Mouse (Mus musculus): ENCODE data around the gene Tns1. TPM values are rescaled to one million over a fixed set of nuclear protein-coding genes. Genes with fewer than 3 reads are reported as not detected.

Gene Tns1
- total and polyA plus RNA-seq, 3 experiments = 0.11 TPM; not detected in 2

GRCm38 (mm10) chr1:74073791-74074190 lies 50.5 kb downstream of the Tns1 start:
- Histone ChIP-seq H3K79me2 (ENCODE audit: control insufficient read depth, insufficient read depth, low read length, poor library complexity) (no peaks in the 10 kb centered on the region), H3K27me3 (ENCODE audit: control insufficient read depth in 1 of 2, insufficient read depth in 2 of 2, low read length in 2 of 2) (no peaks in the 10 kb centered on the region), H3K4me1 (ENCODE audit: control insufficient read depth in 1 of 2, insufficient read depth in 2 of 2, low read length in 2 of 2) (no peaks in the 10 kb centered on the region), H3K36me3 (ENCODE audit: control insufficient read depth in 1 of 2, insufficient read depth in 2 of 2, low read length in 2 of 2) (no peaks in the 10 kb centered on the region), H3K9me3 (replicated peaks; ENCODE audit: insufficient read depth, low read length) (no peaks in the 10 kb centered on the region), H3K4me3 (ENCODE audit: control insufficient read depth in 1 of 2, insufficient read depth in 1 of 2, low read depth in 2 of 2, low read length in 2 of 2) (no peak overlapping the region), H3K9ac (ENCODE audit: control insufficient read depth, low read depth, low read length, poor library complexity, severe bottlenecking) (no peak overlapping the region), H3K27ac (ENCODE audit: control insufficient read depth, low read depth, low read length) (no peak overlapping the region)
- no peak for DNase-seq (ENCODE audit: low read depth, low spot score)
- TF ChIP-seq GATA1 (IDR thresholded peaks at IDR 0.05; ENCODE audit: low read depth, low read length) = no peak
- no peak for TF ChIP-seq BHLHE40 (IDR thresholded peaks at IDR 0.05; ENCODE audit: borderline replicate concordance, low read depth, low read length)
- TF ChIP-seq ZKSCAN1 (IDR thresholded peaks at IDR 0.05; ENCODE audit: low read depth, low read length) = no peak
- no peak for TF ChIP-seq ZMIZ1 (IDR thresholded peaks at IDR 0.05; ENCODE audit: low read depth, low read length)
- no peak for TF ChIP-seq HCFC1 (IDR thresholded peaks at IDR 0.05; ENCODE audit: low read depth, low read length)
- no peak for TF ChIP-seq SIN3A (IDR thresholded peaks at IDR 0.05; ENCODE audit: low read length)
- no peak for TF ChIP-seq MYB (IDR thresholded peaks at IDR 0.05; ENCODE audit: low read depth, low read length)
- no peak for TF ChIP-seq CHD1 (IDR thresholded peaks at IDR 0.05; ENCODE audit: low read depth, low read length)
- no peak for TF ChIP-seq E2F4 (IDR thresholded peaks at IDR 0.05; ENCODE audit: borderline replicate concordance, low read depth, low read length)
- TF ChIP-seq MXI1 (IDR thresholded peaks at IDR 0.05; ENCODE audit: low read depth, low read length) = no peak
- TF ChIP-seq MAX (IDR thresholded peaks at IDR 0.05; ENCODE audit: low read length) = no peak
- TF ChIP-seq POLR2AphosphoS2 (IDR thresholded peaks at IDR 0.05; ENCODE audit: low read length) = no peak
- no peak for TF ChIP-seq ZC3H11A (IDR thresholded peaks at IDR 0.05; ENCODE audit: low read depth, low read length)
- TF ChIP-seq KAT2A (conservative IDR thresholded peaks at IDR 0.05; ENCODE audit: low read depth, low read length) = no peak
- no peak for TF ChIP-seq TBP (IDR thresholded peaks at IDR 0.05; ENCODE audit: low read depth, low read length)
- TF ChIP-seq ETS1 (IDR thresholded peaks at IDR 0.05; ENCODE audit: low read depth, low read length) = no peak
- TF ChIP-seq POLR2A (IDR thresholded peaks at IDR 0.05; ENCODE audit: control insufficient read depth in 1 of 2, insufficient read depth in 1 of 2, low read depth in 1 of 2, low read length in 2 of 2, poor library complexity in 1 of 2) = no peak
- no peak for TF ChIP-seq RCOR1 (IDR thresholded peaks at IDR 0.05; ENCODE audit: low read depth, low read length)
- no peak for TF ChIP-seq UBTF (IDR thresholded peaks at IDR 0.05; ENCODE audit: borderline replicate concordance, insufficient read depth, low read depth, low read length)
- TF ChIP-seq USF1 (IDR thresholded peaks at IDR 0.05; ENCODE audit: low read depth, low read length) = no peak

GRCm38 (mm10) chr1:74070745-74071144 lies 53.5 kb downstream of the Tns1 start:
- Histone ChIP-seq H3K4me1 (ENCODE audit: control insufficient read depth in 1 of 2, insufficient read depth in 2 of 2, low read length in 2 of 2) (no peaks in the 10 kb centered on the region), H3K27me3 (ENCODE audit: control insufficient read depth in 1 of 2, insufficient read depth in 2 of 2, low read length in 2 of 2) (no peaks in the 10 kb centered on the region), H3K36me3 (ENCODE audit: control insufficient read depth in 1 of 2, insufficient read depth in 2 of 2, low read length in 2 of 2) (no peaks in the 10 kb centered on the region), H3K27ac (ENCODE audit: control insufficient read depth, low read depth, low read length) (no peak overlapping the region), H3K79me2 (ENCODE audit: control insufficient read depth, insufficient read depth, low read length, poor library complexity) (no peaks in the 10 kb centered on the region), H3K9me3 (replicated peaks; ENCODE audit: insufficient read depth, low read length) (no peaks in the 10 kb centered on the region), H3K4me3 (ENCODE audit: control insufficient read depth in 1 of 2, insufficient read depth in 1 of 2, low read depth in 2 of 2, low read length in 2 of 2) (no peak overlapping the region), H3K9ac (ENCODE audit: control insufficient read depth, low read depth, low read length, poor library complexity, severe bottlenecking) (no peak overlapping the region)
- TF ChIP-seq GABPA (IDR thresholded peaks at IDR 0.05; ENCODE audit: low read depth, low read length) (no peak), TCF12 (IDR thresholded peaks at IDR 0.05; ENCODE audit: low read depth, low read length) (no peak), GATA1 (IDR thresholded peaks at IDR 0.05; ENCODE audit: low read depth, low read length) (no peak), ZC3H11A (IDR thresholded peaks at IDR 0.05; ENCODE audit: low read depth, low read length) (no peak), CHD1 (IDR thresholded peaks at IDR 0.05; ENCODE audit: low read depth, low read length) (no peak)
- no peak for DNase-seq (ENCODE audit: low read depth, low spot score)
